Mouse (Mus musculus) hindlimb bud, embryonic 11.5 days (tissue): ENCODE measurements around the gene Tcf7l1.

ENCODE experiments used
- DNase-seq: peaks from one replicate; pipeline ENCODE4 v3.0.0-alpha.2; 2012; ENCODE audit warnings: low read depth, low spot score; ENCODE audit errors: extremely low spot score

Tcf7l1 gene

DNA sequence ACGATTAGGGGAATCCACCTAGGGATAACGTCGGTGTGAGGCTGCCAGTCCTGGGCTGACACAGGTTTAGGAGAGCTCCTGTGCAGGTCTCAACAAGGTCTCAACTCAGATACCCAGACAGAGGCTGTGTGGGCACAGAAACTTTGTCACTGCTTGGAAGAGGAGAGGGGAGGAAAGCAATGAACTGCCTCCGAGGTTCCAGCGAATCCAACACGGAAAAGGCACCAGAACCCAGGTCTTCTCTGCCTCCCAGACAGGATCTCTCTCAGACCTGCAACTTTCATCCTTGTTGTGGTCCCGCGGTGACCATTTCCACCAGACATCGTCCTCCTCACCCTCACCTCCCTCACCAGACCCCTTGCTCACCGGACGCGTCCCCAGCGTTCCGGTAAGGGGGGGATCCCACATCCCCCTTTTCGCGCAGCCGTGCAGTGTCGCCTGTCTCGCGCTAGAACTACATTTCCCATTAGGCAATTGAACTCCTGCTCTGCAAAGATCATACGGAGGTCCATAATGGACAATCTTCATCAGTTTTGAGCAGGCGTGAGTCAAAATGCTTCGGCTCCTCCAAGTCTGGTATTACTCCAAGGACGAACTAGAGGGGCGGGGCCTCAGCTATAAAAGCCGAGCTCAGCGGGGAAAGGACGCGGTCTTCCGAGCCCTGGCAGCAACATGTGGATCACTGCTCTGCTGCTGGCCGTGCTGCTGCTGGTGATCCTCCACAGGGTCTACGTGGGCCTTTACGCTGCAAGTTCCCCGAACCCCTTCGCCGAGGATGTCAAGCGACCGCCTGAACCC, 190.9 kb downstream of the Tcf7l1 start, which contains the start of the genes Elmod3 and Retsat:
TSS of gene Elmod3 (minus strand) at position 458 of the 798 bp plus-strand sequence.
TSS of gene Retsat (plus strand) at position 520 of the 798 bp plus-strand sequence.
- peak; percentile 91 for DNase-seq

DNA sequence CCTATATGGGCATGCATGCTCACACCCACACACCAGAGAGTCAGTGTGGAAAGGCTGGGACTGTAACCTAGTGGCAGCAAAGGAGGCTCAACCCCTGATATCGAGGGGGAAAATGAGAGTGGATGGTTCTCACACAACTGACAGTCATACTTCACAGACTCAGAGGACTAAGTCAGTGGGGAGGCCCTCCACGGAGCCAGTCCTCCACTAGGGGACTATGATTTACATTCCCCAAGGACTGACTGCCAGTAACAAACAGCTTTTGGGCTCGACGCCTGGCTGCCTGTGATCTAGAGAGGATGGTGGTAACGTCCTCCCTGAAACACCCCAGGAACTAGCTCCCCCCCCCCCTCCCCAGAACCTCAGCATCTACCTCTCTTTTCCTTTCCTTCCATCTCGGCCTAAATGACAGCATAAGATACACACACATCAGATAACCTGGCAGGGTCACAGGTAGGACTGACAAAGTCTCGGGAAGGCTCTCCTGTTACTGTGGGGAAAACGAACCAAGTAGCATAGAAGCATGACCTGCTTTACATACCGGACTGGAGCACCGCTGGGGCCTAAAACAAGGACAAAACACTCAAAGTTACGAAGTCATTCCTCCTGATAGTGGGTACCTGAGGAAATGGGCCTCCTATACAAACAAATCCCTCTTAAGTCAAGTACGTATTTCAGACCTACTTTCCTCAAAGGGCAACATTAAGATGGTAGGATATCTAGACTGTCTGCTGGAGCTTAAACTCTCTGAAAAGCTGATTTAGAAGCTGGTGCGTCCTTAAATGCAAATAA, 191.8 kb downstream of the Tcf7l1 start:
- DNase-seq = no peak

DNA sequence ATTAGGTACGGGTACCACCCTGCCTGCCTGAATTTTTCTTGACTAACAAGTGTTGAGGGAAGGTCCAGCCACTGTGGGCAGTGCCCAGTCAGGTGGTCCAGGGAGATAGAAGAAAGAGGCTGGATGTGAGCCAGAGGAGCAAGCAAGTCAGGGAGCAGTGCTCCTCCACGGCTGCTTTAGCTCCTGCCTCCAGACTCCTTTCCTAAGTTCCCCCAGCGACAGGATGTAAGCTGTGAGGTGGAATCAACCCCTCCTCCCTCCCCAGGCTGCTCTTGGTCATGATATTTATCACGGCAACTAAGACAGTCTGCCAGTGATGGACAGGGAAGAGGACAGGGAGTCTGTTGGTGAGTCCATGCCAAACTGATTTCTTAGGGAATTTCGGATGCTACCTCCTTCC, 195.1 kb downstream of the Tcf7l1 start:
- no peak for DNase-seq

DNA sequence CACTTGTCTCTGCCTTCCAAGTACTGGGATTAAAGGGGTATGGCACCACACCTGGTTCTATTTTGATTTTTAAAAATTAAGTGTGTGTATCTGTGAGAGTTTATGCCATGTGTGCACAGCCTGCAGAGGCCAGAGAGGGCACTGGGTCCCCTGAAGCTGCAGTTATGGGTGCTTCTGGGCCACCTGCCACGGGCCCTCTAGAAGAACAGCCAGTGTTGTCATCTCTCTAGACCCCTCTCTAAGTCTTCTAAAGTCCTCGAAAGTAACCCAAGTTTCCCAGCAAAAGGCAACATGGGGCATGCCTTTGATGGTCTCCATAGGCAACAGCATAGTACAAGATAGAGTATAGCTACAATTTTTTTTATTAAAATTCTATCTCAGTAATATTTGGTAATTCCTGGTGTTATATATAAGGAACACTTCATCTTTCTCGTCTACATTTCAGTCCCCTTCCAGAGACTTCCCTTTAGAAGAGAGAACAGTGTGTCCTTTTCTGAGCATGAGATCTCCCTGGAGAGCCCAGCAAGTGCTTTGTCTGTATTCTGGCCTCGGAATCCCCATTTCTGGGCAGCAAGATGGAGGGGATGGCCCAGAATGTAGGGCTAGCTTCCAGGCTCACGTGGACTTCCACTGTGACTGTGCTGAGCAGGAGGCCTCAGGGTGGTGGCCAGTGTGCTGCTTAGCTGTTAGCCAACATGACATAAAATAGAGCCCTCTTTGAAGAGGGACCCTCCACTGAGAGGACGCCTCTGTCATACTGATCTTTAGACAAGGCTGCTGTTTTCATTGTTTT, 195.8 kb downstream of the Tcf7l1 start:
- DNase-seq = no peak

DNA sequence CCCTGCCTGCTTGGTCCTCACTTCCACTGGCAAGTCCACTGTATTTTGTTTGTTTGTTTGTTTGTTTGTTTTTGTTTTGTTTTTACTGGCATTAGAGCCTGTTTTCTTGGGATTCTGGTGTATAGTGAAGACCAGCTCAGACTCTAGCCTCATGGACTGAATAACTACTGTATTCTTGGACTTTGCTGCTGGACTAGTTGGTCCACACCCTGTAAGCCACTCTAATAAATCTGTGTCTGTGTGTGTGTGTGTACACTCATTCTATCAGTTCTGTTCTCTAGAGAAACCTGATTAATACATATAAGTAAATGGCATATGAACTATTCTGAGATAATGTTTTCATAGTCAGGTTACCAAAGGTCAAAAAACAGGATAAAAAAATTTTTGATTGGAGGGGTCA, 198.9 kb downstream of the Tcf7l1 start:
- DNase-seq = no peak

DNA sequence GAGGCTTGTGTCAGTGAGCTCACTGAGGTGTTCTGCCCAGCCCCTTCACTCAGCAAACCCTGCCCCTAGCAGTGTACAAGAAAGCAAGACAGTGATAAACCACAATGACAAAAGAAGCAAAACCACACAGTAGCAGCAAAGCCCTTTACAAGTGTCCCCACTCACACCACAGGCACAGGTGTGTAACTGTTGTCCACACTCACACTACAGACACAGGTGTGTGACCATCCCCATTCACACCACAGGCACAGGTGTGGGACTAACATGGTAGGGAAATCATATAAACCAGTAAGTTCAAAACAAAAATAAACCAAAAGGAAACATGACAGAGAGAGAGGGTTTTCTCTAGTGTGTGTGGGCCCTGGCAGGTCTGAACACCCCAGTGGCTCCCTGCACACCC, 200.7 kb downstream of the Tcf7l1 start:
- DNase-seq = no peak

DNA sequence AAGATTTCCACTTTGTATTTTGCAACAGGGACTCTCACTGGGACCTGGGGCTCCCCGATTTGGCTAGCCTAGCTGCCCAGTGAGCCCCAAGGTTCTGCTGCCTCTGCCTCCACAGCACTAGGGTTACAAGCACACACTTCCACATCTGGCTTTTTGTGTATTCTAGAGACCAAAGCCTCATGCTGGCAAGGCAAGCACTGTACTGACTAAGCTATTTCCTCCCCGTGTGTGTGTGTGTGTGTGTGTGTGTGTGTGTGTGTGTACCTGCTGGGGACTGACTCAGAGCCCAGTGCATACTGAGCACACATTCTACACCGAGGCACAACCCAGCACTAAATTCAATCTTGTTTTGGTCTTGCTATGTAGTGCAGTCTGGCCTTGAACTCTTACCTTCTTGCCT, 202.4 kb downstream of the Tcf7l1 start:
- no peak for DNase-seq

DNA sequence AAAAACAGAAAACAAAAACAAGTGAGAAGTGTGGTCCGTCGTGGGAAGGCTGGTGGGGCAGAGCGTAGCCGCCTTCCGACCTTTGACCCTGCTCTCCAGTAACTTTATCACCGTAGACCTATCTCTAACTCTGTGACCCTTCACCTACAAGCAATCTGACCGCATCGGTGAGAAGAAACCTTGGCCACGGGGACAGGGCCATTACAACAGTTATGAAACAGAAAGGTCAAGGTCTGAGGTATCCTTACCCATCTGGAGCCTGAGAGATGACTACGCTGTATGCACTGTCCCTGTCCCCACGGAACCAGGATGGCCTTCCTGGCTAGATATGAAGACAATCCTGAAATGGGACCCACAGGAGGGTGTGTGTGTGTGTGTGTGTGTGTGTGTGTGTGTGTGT, 204.9 kb downstream of the Tcf7l1 start:
- no peak for DNase-seq

DNA sequence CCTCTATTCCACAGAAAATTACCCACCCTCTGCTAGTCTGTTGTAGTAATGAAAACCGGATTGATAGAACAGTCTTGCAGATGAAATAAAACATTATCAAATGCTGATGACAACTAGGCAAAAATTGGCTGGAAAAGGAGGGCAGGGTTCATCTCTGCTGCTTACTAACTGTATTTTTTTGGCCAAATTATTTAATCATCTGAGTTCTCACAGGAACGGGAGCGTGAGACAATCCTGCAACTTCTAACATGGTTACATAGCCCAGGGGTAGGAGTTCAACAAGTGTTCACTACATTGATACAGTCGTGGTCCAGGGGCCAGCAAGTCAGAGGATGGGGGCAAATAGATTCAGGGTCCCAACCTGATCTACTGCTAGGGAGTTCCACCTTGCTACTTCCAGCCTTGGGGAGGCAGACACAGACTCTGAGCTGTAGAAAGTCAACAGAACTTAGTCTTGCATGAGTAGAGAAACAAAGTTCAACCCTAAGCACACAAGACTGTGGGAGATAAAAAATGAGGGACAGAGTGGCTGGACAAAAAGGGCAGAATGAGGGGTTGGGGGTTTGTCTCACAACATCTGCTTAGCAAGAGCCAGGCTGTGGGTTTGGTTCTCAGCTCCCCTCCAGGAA, 205.7 kb downstream of the Tcf7l1 start:
- DNase-seq = no peak

DNA sequence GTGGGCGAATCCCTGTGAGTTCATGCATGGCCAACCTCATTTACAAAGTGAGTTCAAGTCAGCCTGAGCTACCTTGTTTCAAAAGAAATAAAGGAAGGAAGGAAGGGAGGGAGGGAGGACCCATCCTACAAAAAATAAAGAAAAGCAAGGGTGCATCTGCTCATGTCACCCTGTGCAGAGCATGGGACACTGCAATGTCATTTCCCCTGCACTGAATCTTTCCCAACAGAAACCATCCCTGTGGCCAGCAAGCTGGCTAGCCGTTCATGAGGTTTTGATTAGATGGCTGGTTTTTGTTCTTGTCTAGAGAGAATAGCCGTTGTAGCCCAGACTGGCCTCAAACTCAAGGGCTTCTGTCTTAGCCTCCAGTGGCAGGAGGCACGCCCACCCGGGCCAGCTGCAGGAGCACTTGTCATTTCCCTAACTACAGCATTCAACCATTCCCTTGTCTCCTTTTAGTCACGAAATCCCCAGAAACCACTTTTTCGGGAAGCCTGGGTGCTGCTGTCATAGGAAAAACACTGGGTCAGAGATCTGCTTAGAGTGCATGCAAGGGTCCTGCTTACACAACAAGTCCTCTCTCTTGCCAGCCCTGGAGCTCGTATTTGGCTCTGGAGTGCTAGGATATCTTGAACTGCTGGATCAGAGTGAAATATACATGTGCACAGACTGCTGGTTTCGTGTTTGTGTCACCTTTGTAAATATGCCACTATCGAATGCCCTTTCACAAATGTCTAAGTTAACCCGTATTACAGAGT, 207.2 kb downstream of the Tcf7l1 start:
- DNase-seq = no peak
